ENCODE assay signal across 9 mouse cellular contexts in the genomic region with DNA sequence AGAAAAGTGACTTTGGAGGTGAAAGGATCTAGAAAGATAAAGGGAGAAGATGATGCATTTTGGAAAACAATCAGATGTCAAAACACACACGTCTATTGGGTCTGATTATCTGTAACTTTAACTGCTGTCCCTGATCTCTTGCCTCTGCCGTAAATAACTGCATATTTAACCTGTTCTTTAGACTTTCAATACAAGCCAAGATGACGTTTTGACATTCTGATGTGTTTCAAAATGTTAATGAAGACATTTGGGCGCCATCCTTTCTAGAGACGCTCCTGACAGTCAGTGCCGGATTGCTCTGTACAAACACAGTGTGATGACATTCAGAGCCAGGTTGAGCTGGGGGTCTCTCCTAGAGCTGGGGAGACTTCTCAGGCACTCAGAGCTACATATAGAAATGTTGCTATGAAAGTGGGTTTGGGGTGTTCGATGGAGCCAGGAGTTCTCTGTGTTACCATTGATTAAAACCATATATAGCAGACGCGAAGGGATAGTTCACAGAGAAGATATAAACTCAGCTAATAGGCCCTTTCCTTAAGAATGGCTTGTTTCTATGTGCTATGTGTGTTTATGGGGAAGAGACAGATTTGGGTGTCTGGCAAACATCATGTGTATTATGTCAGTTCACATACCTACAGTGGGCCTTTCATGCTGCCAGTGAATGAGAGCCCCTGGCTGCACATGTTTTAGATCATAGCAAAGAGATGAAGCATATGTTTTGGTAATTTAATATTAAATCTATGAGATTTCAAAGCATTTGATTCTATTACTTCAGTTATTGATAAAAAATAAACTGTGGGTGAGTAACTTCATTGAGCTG.
DNase-seq lines count a peak whose midpoint lies in the region; ATAC-seq and TF ChIP-seq lines count a peak whose summit lies in the region.
"Had no signal": no experiment of that assay in that cellular context is flagged by ENCODE, and none has a peak within 500 bp of the region (broad histone marks: within the 10 kb centered on the region; RNA-seq: fewer than 3 reads in every experiment).

No protein-coding gene starts in this region.

- H3K4me1 ChIP-seq in thymus, adult 2 months (replicated peaks; ENCODE audit: control insufficient read depth, insufficient read depth, low read length), result peaks cover 11% of the 10 kb centered on the region
- peaks cover 18% of the 10 kb centered on the region for H3K4me1 ChIP-seq in liver, embryonic 13.5 days (replicated peaks)

- no peak for TF ChIP-seq CTCF in thymus, adult 2 months (IDR thresholded peaks at IDR 0.05; ENCODE audit: borderline replicate concordance, control insufficient read depth, extremely low read depth, insufficient read depth, low read length, poor library complexity)

- H3K36me3 ChIP-seq in thymus, adult 2 months (ENCODE audit: control insufficient read depth, insufficient read depth, low read length), result peaks cover 40% of the 10 kb centered on the region
- no peaks in the 10 kb centered on the region for H3K36me3 ChIP-seq in liver, embryonic 13.5 days

- peak overlapping the region; percentile 61 for H3K4me3 ChIP-seq in thymus, adult 2 months (ENCODE audit: control insufficient read depth, insufficient read depth, low read length)
- peak overlapping the region; percentile 70 for H3K4me3 ChIP-seq in liver, embryonic 13.5 days (replicated peaks)

- DNase-seq in CD4-positive, CD25-positive, alpha-beta regulatory T cell, adult 2 months (ENCODE audit: low read depth, low spot score), result peak; percentile 59
- DNase-seq in thymus, adult 2 months, result peak; percentile 28
- no peak for DNase-seq in thymus, adult 18-20 months
- no peak for DNase-seq in liver, embryonic 13.5 days
- DNase-seq in thymus, postnatal 25 days, result peak; percentile 53
- no peak for DNase-seq in ovary, postnatal 36 days (ENCODE audit: low spot score)
- DNase-seq in layer of hippocampus, adult 8-10 months (ENCODE audit: low spot score in 2 of 2), result no peak
- DNase-seq: layer of hippocampus, postnatal 36 days had no signal

- H3K4me2 ChIP-seq in liver, embryonic 13.5 days, result 0 out of 2 replicates have a peak overlapping the region, but pooled peaks have one; percentile 86

- H3K27ac ChIP-seq in thymus, adult 2 months (ENCODE audit: control insufficient read depth, insufficient read depth, low read length), result peak overlapping the region; percentile 89
- H3K27ac ChIP-seq in liver, embryonic 13.5 days, result no peak overlapping the region

- ATAC-seq in CD4-positive, CD25-positive, alpha-beta regulatory T cell, adult 4 months, result no peak
- no peak for ATAC-seq in liver, embryonic 13.5 days (ENCODE audit: low read depth)

- peak overlapping the region; percentile 74 for H3K9ac ChIP-seq in liver, embryonic 13.5 days

- no peak for TF ChIP-seq POLR2A in thymus, adult 2 months (IDR thresholded peaks at IDR 0.05; ENCODE audit: control insufficient read depth, extremely low read depth, insufficient read depth, low read length, poor library complexity)

- 20% methylated on average over 9 of the region's 9 CpGs for WGBS in thymus, adult 2 months
- WGBS in liver, embryonic 13.5 days (ENCODE audit: insufficient replicate concordance), result 67% methylated on average over 9 of the region's 9 CpGs

- no peaks in the 10 kb centered on the region for H3K9me3 ChIP-seq in liver, embryonic 13.5 days (replicated peaks)

- H3K27me3 ChIP-seq in thymus, adult 2 months (ENCODE audit: control insufficient read depth, insufficient read depth, low read length), result no peaks in the 10 kb centered on the region
- peaks cover 20% of the 10 kb centered on the region for H3K27me3 ChIP-seq in liver, embryonic 13.5 days

Comparison
In these comparisons a context has a peak if more than half of its experiments do, and no peak if none do; other contexts are left out.
1. DNase-seq: peak in CD4-positive, CD25-positive, alpha-beta regulatory T cell, adult 2 months (single experiment), thymus, adult 2 months (single experiment) and thymus, postnatal 25 days (single experiment); none in thymus, adult 18-20 months (0 of 2), liver, embryonic 13.5 days (single experiment), ovary, postnatal 36 days (single experiment) and layer of hippocampus, adult 8-10 months (0 of 2).